Mouse (Mus musculus): ENCODE results near the gene Bcat1.

DNA sequence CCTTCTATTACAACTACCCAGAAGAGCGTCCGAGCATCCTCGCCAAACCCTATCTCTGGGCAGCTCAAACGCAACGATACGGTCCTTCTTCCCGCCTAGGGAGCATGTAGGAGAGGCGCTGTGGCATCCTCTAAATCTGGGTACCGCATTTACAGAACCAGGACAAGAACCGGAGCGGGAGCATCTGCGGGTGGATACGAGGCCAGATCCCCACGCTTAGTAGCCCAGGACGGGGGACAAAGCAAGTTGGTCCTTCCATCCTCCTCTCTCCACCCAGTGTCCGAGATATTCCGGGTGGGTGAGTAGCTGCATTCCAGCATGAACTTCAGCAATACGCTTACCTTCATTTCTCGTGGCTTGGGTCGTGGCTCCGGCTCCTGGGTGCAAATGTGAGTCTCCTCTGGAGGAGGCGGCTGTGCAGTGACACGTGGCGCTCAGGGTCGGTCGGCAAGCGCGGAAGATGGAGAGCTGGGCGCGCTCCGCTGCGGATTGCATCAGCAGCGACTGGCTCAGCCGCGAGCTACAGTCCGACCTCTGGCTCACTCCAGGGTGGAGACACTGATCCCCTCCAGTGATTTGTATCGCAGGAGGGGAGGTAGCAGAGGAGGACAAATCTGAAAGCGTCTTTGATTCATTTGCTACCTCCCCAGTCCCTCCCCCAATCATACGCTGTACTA, at the start of gene Bcat1:
- TF ChIP-seq CTCF (IDR thresholded peaks at IDR 0.05; ENCODE audit: control insufficient read depth, insufficient read depth, low read length), result no peak
- no peak for TF ChIP-seq POLR2A (IDR thresholded peaks at IDR 0.05; ENCODE audit: borderline replicate concordance, control insufficient read depth, low read depth, low read length)
